Mouse (Mus musculus): ENCODE data around the gene Ptrh2. TPM values are rescaled to one million over a fixed set of nuclear protein-coding genes. Genes with fewer than 3 reads are reported as not detected.

Ptrh2 gene
- total and polyA plus RNA-seq, 3 experiments = 29.8 to 54.5 (median 34.7) TPM

GRCm38 (mm10) chr11:86655671-86656070 is 28.1 kb upstream of the Ptrh2 start:
- no peaks in the 10 kb centered on the region for H3K79me2 ChIP-seq (replicated peaks; ENCODE audit: control insufficient read depth, extremely low read depth, insufficient read depth, poor library complexity, severe bottlenecking)
- DNase-seq (ENCODE audit: extremely low read depth) = peak; percentile 51
- H3K27me3 ChIP-seq (replicated peaks) = no peaks in the 10 kb centered on the region
- TF ChIP-seq HCFC1 (IDR thresholded peaks at IDR 0.05; ENCODE audit: low read depth, low read length) (no peak), CHD1 (IDR thresholded peaks at IDR 0.05; ENCODE audit: low read depth, low read length) (no peak), MAX (IDR thresholded peaks at IDR 0.05; ENCODE audit: low read length) (no peak), JUND (conservative IDR thresholded peaks at IDR 0.05; ENCODE audit: low read depth, low read length) (no peak), TCF12 (IDR thresholded peaks at IDR 0.05; ENCODE audit: low read depth, low read length) (no peak), PAX5 (IDR thresholded peaks at IDR 0.05; ENCODE audit: low read length) (no peak), CHD2 (IDR thresholded peaks at IDR 0.05; ENCODE audit: low read length) (no peak), ZMIZ1 (IDR thresholded peaks at IDR 0.05; ENCODE audit: low read depth, low read length) (no peak), E2F4 (IDR thresholded peaks at IDR 0.05; ENCODE audit: insufficient replicate concordance, low read depth, low read length) (no peak), ELF1 (IDR thresholded peaks at IDR 0.05; ENCODE audit: low read depth, low read length) (no peak), SMC3 (IDR thresholded peaks at IDR 0.05; ENCODE audit: low read depth, low read length) (peak; percentile 86), USF1 (IDR thresholded peaks at IDR 0.05; ENCODE audit: low read depth, low read length) (no peak), IRF4 (IDR thresholded peaks at IDR 0.05; ENCODE audit: low read depth, low read length) (no peak), SIN3A (IDR thresholded peaks at IDR 0.05; ENCODE audit: low read length) (no peak), KAT2A (IDR thresholded peaks at IDR 0.05; ENCODE audit: insufficient replicate concordance, low read length) (no peak), POLR2AphosphoS2 (IDR thresholded peaks at IDR 0.05; ENCODE audit: low read depth, low read length) (no peak), NELFE (IDR thresholded peaks at IDR 0.05; ENCODE audit: low read depth, low read length) (no peak), CTCF (conservative IDR thresholded peaks at IDR 0.05 in 1 of 2, IDR thresholded peaks at IDR 0.05 in 1 of 2; ENCODE audit: low read depth in 2 of 2, low read length in 2 of 2) (peak in 1 of 2 experiments; percentile 84; a peak in 2 of 4 replicates), JUN (IDR thresholded peaks at IDR 0.05; ENCODE audit: insufficient read depth, low read depth, low read length) (no peak), RCOR1 (conservative IDR thresholded peaks at IDR 0.05; ENCODE audit: low read depth, low read length) (no peak), GABPA (IDR thresholded peaks at IDR 0.05; ENCODE audit: insufficient replicate concordance, low read depth, low read length) (no peak), MYC (IDR thresholded peaks at IDR 0.05; ENCODE audit: low read depth, low read length) (0 out of 2 replicates have a peak, but pooled peaks have one; percentile 28), ETS1 (conservative IDR thresholded peaks at IDR 0.05; ENCODE audit: low read depth, low read length) (no peak), UBTF (IDR thresholded peaks at IDR 0.05; ENCODE audit: low read depth, low read length) (no peak), EP300 (IDR thresholded peaks at IDR 0.05; ENCODE audit: low read length) (no peak), ZC3H11A (IDR thresholded peaks at IDR 0.05; ENCODE audit: low read depth, low read length) (peak; percentile 59), POLR2A (IDR thresholded peaks at IDR 0.05; ENCODE audit: low read depth, low read length) (no peak), TBP (conservative IDR thresholded peaks at IDR 0.05; ENCODE audit: low read depth, low read length) (no peak), MEF2A (IDR thresholded peaks at IDR 0.05; ENCODE audit: borderline replicate concordance, low read depth, low read length) (no peak), MXI1 (IDR thresholded peaks at IDR 0.05; ENCODE audit: low read depth, low read length) (no peak), MAFK (IDR thresholded peaks at IDR 0.05; ENCODE audit: insufficient replicate concordance, low read length) (peak; percentile 84), ZNF384 (IDR thresholded peaks at IDR 0.05; ENCODE audit: low read depth, low read length) (peak; percentile 38), BHLHE40 (IDR thresholded peaks at IDR 0.05; ENCODE audit: low read depth, low read length) (no peak), MAZ (IDR thresholded peaks at IDR 0.05; ENCODE audit: low read depth, low read length) (no peak), RAD21 (IDR thresholded peaks at IDR 0.05; ENCODE audit: low read depth, low read length) (peak; percentile 96), USF2 (conservative IDR thresholded peaks at IDR 0.05; ENCODE audit: low read depth, low read length) (no peak)
- no peak overlapping the region for H3K27ac ChIP-seq (ENCODE audit: insufficient read depth, low read depth)
- H3K9me3 ChIP-seq (replicated peaks; ENCODE audit: low read length) = no peaks in the 10 kb centered on the region
- H3K36me3 ChIP-seq (replicated peaks in 1 of 2; ENCODE audit: control insufficient read depth in 1 of 2, insufficient read depth in 1 of 2, low read length in 1 of 2) = peaks cover 4 to 33% of the 10 kb centered on the region in 2 experiments
- peaks cover 9 to 55% of the 10 kb centered on the region in 2 experiments; a peak in 3 of 4 replicates for H3K4me1 ChIP-seq (ENCODE audit: control insufficient read depth in 1 of 2, insufficient read depth in 2 of 2)
- H3K9ac ChIP-seq (ENCODE audit: insufficient read depth, low read depth) = no peak overlapping the region
- H3K4me2 ChIP-seq (ENCODE audit: insufficient read depth, low read depth, poor library complexity, severe bottlenecking) = no peak overlapping the region
- in situ Hi-C loops (cut with MboI; ENCODE audit: low pct_ligation_motif_present, low pct_unique_long_range_greater_than_20kb, low sequenced_read_pairs) (loop anchor here (10.0 kb wide), 1 partner anchor 349 kb away; no protein-coding TSS in a partner anchor), dilution Hi-C loops (cut with MboI; ENCODE audit: extremely low pct_ligation_motif_present, extremely low pct_unique_long_range_greater_than_20kb, low sequenced_read_pairs) (no loop called here)
- no peak overlapping the region for H3K4me3 ChIP-seq (replicated peaks in 1 of 3; ENCODE audit: low read depth in 2 of 3, low read length in 2 of 3, poor library complexity in 1 of 3)

Measured in CH12.LX (cell line).